Mouse (Mus musculus) hematopoietic stem cell, adult 5-6 weeks (primary cell): ENCODE results near the gene Mob3b. TPM values are rescaled to one million over a fixed set of nuclear protein-coding genes. Genes with fewer than 3 reads are reported as not detected.

Source experiments
- ATAC-seq, 2 experiments: fragments of 125-278 bp in 1 of 2; replicated peaks in 1 of 2; 2 replicates each; pipeline ENCODE4 v1.8.0; 2016 to 2017; ENCODE audit warnings: inconsistent platforms in 2 of 2, mild to moderate bottlenecking in 2 of 2, moderate number of reproducible peaks in 2 of 2, low read depth in 1 of 2, moderate TSS enrichment in 1 of 2; ENCODE audit not compliant: low FRiP score in 2 of 2, poor library complexity in 2 of 2, severe bottlenecking in 2 of 2, insufficient read depth in 1 of 2, low TSS enrichment in 1 of 2
- total RNA-seq: library from RNA; stranded (forward); fragments of 172-1452, 232-1000 nt; gene quantifications from 2 replicates; pipeline ENCODE4 v1.2.3, GENCODE M21; 2017

Gene Mob3b
- total RNA-seq: 2.8 and 2.9 TPM in 2 replicates

- ATAC-seq: peak; percentile 83 to 86
Measured at GRCm38 (mm10) chr4:35156751-35157611, at the start of gene Mob3b. Gene Mob3b, minus strand, starts transcription at chr4:35157484.

GRCm38 (mm10) chr4:35204659-35205058 is 47.4 kb upstream of the Mob3b start:
- no peak for ATAC-seq

- no peak for ATAC-seq
Measured at GRCm38 (mm10) chr4:35203724-35204123, 46.4 kb upstream of the Mob3b start.

- no peak for ATAC-seq
Measured at GRCm38 (mm10) chr4:35201700-35202099, 44.4 kb upstream of the Mob3b start.

- ATAC-seq: peak in 1 of 2 experiments; percentile 56; a peak in 2 of 4 replicates
Measured at GRCm38 (mm10) chr4:35192725-35193124, 35.4 kb upstream of the Mob3b start.

GRCm38 (mm10) chr4:35189794-35190193 is 32.5 kb upstream of the Mob3b start:
- no peak for ATAC-seq

- ATAC-seq: no peak
Measured at GRCm38 (mm10) chr4:35187617-35188326, 30.5 kb upstream of the Mob3b start.

- ATAC-seq: no peak
Measured at GRCm38 (mm10) chr4:35177926-35178645, 20.8 kb upstream of the Mob3b start.

- ATAC-seq: no peak
Measured at GRCm38 (mm10) chr4:35175566-35175965, 18.3 kb upstream of the Mob3b start.

GRCm38 (mm10) chr4:35173551-35173950 is 16.3 kb upstream of the Mob3b start:
- ATAC-seq: no peak

- no peak for ATAC-seq
Measured at GRCm38 (mm10) chr4:35172471-35172870, 15.2 kb upstream of the Mob3b start.

GRCm38 (mm10) chr4:35169571-35170125 is 12.4 kb upstream of the Mob3b start:
- ATAC-seq: no peak

GRCm38 (mm10) chr4:35167855-35168254 is 10.6 kb upstream of the Mob3b start:
- 0 out of 4 replicates have a peak, but pooled peaks of 1 of the 2 experiments have one; percentile 25 for ATAC-seq

GRCm38 (mm10) chr4:35165947-35166346 is 8.7 kb upstream of the Mob3b start:
- ATAC-seq: peak; percentile 46 to 63; a peak in 3 of 4 replicates

- ATAC-seq: no peak
Measured at GRCm38 (mm10) chr4:35165275-35165674, 8.0 kb upstream of the Mob3b start.

- ATAC-seq: peak; percentile 50 to 55
Measured at GRCm38 (mm10) chr4:35157815-35158214, 531 bp upstream of the Mob3b start.

- peak; percentile 52 to 54 for ATAC-seq
Measured at GRCm38 (mm10) chr4:35156149-35156611, 1.1 kb downstream of the Mob3b start.
